Mouse (Mus musculus) gastrocnemius, adult 18-20 months (tissue): ENCODE data around the gene Yaf2. TPM values are rescaled to one million over a fixed set of nuclear protein-coding genes. Genes with fewer than 3 reads are reported as not detected.

ENCODE experiments used
- DNase-seq: peaks from one replicate; pipeline ENCODE4 v3.0.0; 2021; ENCODE audit warnings: low spot score
- total RNA-seq, 2 experiments: library from RNA; stranded (reverse); gene quantifications; 2 replicates each; pipeline ENCODE4 v1.2.3; 2021

Yaf2 gene
- total RNA-seq, 2 experiments from 2014 or later: 21.0 to 24.2 TPM

DNA sequence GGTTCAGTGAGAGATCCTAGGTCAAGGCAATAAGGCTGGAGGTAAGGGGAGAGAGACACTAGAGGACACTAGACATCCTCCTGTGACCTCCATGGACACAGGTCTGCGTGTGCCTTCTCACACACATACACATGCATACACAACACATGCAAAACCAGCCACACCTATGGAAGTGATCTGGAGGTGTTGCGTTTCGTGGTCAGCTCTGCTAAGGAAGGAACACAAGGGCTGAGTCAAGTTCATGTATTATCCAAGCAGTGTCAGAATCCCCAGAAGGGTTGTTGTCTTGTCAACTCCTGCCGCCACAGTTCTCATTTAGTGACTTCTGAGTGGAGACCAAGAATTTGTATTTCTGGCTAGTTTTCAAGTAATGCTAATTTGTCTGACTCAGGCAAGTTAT, 48.4 kb downstream of the Yaf2 start:
- no peak for DNase-seq

DNA sequence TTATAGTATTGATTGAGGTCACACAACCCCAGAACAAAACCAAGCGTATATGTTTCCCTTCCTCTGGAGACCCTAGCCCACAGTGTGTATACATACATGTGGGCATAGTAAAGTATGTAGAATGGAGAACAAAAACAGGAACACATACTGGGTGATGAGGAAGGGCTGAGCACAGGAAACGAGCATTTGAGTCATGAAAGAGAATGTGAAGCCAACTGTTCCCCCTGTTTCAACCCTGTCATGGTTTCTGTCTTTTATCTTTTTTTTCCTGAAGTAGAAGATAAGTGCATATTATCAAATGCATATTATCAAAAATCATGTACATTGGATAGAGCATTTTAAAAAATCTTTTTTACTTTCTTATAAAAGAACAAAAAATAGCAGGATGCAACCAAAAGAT, 49.1 kb downstream of the Yaf2 start:
- DNase-seq: no peak

DNA sequence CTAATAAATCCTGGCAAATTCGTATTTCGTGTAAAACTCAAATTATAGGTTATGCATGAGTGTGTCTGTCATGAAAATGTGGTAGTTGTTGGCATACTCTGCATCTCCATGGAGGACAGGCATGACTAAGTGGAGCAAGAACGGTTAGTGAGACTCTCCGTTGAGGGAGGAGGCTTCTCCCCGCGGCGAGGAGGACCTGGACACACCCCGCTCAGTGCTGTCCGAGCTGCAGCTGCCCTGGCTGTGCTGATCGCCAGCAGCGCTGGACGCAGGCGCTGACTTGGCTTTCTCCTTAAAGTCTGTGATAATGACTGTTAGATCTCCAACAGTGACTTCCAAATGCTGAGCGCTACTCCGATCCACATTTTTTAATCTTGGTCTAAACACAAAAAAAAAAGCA, 51.5 kb downstream of the Yaf2 start:
- DNase-seq: peak; percentile 22

DNA sequence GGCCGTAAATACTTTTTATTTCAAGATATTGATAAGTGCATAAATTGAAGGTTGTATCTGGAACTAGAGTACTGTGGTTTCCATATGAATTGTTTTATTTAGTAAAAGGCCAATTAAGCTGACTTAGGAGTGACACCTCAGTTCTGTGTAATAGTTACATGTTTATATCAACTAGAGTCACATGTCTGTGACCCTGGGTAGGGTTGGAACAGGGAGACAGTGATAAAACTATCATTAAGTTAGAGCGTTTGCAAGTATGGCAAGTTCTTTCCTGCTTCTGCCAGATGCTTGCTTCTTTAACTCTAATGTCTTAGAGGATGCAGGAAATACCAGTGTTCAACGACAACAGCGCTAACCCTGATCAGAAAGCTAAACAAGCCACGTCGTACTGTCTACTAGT, 52.4 kb downstream of the Yaf2 start:
- DNase-seq: no peak

DNA sequence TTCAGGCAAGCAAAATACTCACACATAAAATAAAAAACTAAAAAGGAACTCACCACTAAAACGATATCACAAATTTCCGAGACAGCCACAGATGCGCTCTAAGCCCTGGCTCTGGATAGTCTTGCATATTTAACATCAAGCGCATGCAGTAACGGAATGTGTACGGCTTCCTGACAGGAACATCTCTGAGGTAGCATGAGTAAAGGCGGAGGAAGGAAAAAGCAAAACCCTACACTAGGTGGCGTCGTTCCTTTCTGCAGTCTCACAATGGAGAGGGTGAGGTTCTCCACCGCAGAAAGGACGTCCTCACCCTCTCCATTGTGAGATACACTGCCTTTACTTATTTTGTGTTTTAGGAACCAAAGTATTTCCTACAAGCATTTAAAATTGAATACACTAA, 53.4 kb downstream of the Yaf2 start:
- no peak for DNase-seq

DNA sequence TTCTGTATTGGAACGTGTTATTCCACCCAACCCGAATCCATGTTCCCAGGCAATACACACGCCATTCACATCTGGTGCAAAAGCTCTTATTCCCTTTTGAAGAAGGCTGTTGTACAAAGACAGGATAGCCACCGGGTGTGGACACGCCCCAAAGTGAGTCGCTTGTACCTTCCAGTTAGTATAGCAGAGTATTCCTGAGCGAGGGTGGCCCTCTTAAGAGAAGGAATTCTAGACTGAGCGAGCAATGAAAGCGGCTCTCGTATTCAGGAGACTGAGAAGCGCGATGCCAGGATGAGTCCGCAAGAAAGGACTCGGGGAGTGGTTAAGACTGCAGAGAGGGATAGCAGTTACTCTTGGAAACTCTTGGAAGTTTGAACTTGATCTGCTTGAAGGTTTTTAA, 60.5 kb downstream of the Yaf2 start:
- no peak for DNase-seq

DNA sequence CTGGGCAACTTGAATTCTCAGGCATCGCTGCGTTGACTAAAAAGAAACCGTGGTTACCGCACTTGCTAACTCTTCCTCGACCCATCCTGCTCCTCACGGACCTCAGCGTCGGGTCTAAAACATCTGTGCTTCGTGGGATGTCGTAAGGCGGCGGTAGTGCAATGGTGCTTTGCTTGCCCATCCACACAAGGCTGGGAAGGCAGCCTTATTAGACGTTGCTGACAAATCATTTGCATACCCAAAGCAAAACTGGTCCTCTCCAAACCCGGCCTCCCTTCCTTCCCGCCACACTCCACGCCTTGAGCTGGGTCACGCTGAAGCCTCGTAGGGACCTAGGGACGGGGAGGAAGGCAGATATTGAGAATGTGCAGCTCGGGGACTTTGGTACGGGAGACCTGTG, 61.1 kb downstream of the Yaf2 start:
- no peak for DNase-seq

DNA sequence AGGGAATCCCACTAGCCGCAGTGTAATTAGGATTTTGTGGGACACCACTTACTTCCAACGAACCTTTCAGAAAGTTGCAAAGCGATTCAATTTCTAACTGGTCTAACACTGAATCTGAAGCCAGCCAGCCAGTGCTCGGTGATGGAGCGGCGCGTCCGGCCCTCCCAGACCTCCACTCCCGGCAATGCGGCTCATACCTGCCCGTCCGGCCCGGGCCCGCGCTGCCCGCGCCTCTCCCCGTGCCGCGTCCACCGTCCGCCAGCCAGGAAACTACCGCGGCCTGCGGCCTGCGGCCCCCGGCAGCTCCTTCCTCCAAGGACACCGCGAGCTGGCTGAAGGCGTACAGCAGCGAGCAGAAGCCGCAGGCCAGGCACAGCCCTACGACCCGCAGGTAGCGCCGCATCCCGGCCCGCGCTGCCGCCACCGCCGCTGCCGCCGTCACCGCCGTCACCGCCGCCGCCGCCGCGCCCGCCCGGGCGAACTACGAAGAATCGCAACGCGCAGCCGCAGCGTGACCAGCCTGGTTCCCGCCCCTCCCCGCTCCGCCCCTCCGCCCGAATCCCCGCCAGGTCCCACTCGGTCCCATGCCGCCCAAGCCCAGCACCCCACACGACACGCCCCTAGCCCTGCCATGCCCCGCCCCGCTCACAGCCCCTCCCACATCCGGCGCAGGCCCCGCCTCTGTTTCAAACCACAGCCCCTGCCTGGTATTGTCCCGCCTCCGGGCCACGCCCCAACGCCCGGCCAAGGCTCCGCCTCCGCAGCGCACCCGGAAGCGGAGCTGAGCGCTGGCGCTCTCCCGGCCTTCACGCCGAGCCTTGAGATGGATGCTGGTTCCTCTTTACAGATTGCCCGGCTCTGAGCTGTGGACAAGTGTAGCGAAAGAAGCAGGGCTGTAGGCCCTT, 61.8 kb downstream of the Yaf2 start, which contains the start of gene Gxylt1:
Gene Gxylt1 (minus strand): TSS at position 501 of the 905 bp plus-strand sequence.
- DNase-seq: peak; percentile 100

DNA sequence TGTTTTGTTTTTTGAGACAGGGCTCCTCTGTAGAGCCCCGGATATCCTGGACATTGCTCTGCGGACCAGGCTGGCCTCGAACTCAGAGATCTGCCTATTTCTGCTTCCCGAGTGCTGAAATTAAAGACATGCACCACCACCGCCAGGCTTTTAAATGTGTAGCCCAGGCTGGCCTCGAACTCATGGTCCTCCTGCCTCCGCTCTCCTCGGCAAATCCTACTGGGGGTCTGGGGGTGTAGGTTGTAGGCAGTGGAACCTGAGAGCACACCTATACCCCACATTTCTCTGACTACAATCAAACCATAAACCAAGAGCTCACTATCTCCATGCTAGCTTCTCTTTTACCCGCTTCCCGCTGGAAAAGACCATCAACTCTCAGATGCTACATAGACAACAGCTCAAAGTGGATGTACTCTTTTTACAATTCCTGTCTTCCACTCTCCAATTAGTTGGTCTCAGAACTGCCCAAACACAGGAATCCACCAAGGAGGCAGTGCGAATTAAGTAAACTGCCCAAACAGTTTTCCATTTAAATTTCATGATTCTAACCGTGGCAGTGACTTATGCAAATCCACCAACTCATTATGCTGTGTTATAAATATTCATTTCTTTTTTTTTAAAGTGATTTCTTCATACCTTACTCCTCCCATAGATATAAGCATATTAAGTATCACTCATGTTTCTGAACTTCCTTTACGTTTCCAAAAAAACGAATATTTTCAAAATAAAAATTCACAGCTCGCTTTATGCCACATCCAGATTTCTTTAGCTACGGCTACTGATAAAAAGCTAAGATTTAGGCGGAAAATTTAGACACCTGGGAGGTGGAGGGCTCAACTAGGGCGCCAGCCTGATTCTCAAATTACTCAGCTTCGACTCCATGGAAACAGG, 62.7 kb downstream of the Yaf2 start:
- no peak for DNase-seq

DNA sequence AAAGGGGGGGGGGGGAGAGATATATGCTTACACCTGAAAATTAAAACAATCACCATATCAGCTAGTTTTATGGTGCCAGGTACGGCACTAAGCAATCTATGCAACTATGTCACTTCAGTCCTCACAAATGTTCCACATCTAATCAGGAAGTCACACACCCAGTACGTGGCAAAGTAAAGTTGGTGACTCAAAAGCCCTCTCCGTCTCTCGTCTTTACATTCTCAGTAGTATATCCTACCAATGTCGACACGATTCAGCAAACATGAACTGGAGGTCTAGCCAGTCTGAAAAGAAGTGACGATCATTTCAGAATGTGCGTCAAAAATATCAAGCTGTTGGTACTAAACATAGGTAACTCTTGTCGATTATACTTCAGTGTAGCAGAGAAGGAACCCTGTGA, 63.8 kb downstream of the Yaf2 start:
- DNase-seq: no peak

DNA sequence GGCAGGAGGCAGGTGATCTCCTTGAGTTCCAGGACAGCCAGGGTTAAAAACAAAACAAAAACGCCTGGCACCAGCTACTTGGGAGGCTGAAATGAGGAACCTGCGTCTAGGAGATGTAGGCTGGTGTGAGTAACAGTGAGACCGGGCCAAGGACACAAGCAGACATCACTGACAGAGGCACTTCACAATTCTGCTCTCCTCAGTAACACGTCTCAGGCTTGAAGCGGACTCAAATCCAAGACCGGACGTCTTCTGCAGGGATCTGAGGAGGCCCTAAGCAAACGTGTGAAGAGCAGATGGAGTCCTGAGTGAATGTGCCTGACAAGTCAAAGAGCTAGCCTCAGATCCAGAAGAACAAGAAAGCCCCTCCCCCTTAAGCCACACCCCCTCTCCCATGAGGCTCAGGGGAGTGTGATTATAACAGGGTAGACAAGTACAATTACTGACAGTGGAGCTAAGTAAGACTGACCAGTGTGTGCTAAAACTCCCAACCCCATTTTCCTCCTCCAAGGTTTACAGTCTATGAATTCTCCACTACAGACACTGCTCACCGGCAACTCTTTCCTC, 66.4 kb downstream of the Yaf2 start:
- no peak for DNase-seq

DNA sequence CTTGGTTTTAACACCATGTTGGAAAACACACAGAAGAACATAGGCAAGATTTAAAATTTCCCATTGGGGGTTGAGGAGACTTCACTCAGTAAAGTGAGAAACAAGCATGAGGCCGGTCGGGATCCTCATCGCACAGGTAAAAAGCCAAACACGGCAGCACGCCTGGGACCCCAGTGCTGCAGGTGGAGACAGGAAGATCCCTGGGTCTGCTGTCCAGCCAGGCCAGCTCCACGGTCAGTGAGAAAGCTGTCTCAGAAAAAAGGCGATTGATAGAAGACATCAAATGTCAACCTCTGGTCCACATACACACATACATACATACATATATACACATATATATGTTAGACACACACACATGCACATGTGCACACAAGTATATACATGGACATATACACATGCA, 67.2 kb downstream of the Yaf2 start:
- no peak for DNase-seq

DNA sequence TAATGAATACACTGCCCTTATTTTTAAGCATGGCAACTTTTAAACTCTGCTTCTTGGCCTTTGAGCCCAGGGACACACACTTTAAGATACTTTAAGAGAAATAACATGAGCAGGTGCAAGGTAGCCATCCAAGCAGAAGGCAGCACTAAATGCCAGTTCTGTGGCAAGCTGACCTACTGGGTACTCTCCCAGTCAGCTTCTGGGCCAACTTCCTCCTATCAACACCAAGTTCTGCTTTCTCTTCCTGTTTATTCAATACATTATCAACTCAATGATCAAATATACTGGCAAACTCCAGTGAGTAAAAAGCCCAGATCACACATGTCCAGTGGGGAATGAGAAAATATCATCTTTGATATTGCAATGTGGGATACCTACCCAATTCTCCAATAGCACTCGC, 68.7 kb downstream of the Yaf2 start:
- no peak for DNase-seq

DNA sequence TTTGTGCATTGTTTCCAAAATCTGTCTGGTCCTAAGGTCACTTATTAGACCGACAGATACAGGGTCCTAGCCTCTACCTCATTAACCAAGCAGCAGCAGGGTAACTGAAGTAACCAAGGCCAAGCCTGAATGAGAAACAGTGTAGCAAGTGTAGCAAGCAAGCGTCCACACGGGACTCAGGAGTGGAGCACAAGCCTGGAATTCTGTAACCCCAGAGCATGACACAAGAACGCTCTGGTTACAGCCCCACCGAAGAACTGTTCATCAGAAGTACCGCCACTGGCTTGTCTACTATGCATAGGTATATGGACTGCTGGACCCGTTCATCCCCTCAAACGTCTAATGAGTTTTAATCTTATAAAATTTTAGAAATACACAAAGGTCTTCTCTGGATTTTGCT, 69.3 kb downstream of the Yaf2 start:
- no peak for DNase-seq

DNA sequence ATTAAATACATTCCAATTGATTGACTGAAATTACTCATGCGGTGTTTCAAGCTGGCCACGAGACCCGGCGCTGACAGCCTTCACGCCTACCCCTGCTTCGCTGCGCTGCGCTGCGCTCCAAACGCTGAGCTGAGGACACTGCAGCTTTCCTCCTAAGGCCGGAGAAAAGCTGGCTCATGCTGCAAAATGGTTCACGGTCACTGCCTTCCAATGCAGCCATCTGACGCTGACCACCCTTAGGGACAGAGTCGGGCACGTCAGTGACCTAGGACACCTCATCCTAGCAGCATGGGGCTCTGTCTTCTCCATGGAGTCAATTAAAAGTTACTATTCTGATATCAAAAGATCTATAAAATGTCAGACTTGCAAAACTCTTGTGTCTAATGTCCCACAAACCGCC, 70.4 kb downstream of the Yaf2 start:
- DNase-seq: no peak

DNA sequence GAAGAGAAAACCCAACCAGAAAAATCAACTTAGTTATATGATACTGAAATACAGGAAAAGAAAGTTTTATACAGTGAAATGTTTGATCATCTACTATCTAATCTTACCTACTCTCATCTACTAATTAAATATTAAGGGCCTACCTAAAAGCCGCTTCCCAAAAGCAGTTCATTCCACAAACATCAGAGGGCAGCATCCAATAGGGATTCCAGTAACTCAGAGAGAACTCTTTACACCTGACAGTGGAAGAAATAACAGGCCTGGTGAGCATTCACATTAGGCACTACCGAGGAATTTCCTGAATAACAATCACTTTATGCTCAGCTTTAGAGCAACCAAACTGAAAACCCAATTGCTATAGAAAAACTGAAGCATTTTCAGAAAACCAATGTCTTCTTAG, 71.0 kb downstream of the Yaf2 start:
- DNase-seq: peak; percentile 72

DNA sequence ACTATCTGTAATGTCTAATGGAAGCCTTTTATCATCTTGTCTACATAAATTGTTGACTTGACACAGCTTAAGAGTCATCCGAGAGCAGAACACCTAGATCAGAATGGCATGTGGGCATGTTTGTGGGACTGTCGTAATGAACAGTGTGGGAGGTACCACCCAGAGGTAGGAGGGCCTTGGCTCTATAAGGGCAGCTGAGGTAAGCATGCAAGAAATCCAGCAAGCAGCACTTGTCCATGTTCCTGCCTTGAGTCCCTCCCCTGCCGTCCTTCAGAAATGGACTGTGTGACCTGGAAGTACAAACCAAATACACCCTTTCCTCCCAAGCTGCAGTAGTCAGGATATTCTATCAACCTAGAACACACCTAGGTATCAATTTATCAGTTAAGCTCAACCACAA, 71.5 kb downstream of the Yaf2 start:
- DNase-seq: no peak

DNA sequence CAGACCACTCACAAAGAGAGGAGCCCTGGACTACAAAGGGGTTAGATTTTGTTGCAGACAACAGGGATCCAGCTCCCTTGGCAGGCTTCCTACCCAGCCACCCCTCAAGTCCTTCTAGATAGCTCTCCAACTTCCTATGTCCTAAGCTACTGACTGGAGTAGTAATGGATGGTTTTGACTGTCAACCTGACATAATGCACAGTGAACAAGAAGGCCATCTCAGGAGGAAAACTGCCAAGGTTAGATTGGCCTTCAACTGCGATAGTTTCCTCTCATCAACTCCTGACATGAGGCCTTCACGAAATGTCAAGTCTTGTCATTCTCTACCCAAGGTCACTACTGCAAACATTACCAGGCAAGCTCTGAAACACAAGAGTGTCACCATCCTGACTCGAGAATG, 72.5 kb downstream of the Yaf2 start:
- no peak for DNase-seq

DNA sequence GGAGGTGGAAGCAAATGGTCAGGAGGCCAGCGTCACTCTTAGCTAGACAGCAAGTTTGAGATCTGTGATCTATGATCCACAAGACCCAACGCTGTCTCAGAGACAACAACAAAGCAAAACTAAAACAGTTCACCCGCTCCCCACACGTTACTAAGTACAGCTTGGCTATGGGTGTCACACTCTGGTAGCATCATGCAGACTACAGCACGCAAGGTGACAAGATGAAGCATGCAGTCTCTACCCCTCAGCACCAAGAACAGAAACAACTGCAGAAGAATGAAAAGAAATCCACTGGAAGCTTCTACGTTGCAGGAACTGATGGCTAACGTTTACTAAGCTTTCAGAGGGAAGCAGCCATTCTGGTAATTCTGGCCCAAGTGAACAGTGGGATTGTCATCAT, 73.2 kb downstream of the Yaf2 start:
- DNase-seq: no peak

DNA sequence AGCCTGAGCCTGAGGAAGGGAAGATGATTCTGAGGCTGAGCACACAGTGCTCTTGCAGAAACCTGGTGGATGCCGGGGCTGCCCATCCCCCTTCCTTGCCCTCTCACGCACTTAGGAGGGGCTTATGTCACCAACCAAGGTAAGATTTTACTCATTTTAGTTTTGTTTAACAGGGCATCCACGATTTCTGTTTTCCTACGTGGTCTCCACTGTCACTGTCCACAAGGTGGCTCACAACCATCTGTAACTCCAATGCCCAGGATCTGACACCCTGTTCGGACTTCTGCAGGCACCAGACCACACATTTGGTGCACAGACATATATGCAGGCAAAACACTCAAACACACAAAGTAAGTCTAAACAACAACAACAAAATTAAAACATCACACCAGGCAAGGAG, 73.9 kb downstream of the Yaf2 start:
- DNase-seq: no peak

DNA sequence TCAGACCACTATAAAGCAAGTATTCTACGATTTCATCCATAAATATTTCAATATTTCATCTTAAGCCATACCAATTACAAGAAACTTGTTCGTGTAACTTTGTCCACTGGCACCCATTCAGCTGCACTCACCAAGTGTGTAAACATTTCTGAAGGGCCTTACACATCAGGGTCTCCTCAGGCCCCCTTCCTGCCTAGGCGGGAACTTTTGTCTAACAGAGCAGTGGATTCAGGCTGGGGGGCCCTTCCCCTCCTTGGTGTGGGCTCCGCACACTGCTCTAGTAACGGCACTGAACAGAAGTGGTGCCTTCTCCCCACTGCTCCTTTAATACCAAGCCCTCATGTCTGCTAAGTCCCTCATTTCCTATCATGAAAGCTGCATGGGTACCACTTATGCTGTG, 74.5 kb downstream of the Yaf2 start:
- no peak for DNase-seq

DNA sequence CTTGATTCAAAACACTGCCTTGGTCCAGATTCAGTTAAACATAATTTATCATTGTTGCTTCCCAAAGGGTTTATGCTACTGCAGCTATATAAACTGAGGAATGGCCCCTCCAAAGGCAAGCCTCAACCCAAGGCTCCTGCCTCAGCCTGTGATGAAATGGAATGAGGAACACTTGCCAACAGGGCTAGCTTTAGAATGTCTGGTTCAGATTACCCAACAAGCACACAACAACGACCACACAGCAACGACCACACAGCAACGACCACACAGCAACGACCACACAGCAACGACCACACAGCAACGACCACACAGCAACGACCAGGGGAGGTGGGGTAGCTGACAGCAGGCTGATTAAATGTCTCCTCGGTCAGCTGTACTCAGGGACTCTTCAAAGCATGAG, 76.8 kb downstream of the Yaf2 start:
- DNase-seq: no peak
